Mouse (Mus musculus): ENCODE measurements at regions not wholly inside any gene's neighbourhood (a gene's known extent, or its start where the extent isn't known, plus 50 kb on each side); places are given as distances from the start of the nearest gene placed in this dataset.

DNA sequence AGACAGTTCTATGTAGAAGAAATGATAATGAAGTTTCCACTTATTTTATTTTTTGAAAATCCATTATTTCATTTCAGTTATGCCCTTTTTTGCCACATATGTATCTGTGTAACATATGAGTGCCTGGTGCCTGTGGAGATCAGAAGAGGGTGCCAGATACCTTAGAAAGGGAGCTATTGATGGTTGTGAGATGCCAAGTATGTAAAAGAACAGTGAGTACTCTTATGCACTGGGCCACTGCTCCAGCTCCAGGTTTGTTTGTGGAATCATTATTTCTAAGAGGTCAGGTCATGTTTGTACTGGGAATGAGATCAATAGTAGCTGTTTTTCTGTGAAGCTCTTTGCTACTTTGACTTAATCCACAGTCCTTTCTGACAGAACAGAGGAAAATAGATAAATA is 68.1 kb downstream of the Cenpw start:
- DNase-seq (ENCODE audit: low spot score in 2 of 2), result no peak

DNA sequence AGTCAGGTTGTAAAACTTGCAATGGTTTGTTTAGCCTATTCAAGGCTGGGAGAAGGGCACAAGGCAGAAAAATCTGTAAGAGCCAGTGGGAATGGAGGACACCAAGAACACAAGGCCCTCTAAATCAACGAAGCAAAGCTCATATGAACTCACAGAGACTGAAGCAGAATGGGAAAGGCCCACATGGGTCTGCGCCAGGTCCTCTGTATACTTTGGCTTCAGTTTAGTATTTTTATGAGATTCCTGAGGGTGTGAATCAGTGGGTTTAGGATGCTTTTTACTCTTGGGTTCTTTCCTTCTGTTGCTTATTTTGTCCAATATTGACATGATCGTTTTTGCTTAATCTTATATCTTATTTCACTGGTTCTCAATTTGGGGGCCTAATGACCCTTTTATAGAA is 90.0 kb downstream of the Cenpw start:
- DNase-seq (ENCODE audit: low spot score in 2 of 2), result no peak

DNA sequence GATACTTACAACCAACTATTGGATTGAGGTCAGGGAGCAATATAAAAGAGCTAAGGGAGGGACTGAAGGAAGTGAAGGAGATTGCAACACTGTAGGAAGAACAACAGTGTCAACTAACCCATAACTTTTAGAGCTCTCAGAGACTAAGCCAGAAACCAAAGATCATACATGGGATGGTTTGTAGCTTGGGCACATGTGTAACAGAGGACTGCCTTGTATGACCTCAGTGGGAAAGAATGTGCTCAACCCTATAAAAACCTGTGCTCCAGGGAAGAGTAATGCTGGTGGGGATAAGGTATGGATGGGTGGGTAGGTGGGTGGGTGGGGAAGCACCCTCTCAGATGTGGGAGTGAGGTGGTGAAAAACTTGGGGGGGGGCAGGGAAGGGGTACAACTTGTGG is 97.9 kb downstream of the Cenpw start:
- no peak for DNase-seq (ENCODE audit: low spot score in 2 of 2)

DNA sequence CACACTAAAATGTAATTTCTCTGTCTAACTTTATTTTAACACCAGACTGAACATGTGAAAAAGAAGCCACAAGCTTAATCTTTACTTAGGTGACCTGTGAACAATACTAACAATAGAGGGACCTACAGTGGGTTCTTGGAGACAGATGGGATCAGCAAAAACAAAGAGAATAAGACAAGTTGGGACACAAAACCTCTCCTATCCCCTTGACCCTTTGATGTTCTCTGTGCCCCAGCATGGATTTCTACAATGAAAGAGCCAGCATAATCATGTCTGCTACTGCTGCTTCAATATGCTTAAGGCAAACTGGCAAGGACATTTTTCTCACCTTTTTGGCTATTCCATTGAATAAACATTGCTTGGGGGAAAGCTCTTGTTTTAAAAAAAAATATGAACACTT is 105.8 kb downstream of the Cenpw start:
- DNase-seq (ENCODE audit: low spot score in 2 of 2), result no peak

DNA sequence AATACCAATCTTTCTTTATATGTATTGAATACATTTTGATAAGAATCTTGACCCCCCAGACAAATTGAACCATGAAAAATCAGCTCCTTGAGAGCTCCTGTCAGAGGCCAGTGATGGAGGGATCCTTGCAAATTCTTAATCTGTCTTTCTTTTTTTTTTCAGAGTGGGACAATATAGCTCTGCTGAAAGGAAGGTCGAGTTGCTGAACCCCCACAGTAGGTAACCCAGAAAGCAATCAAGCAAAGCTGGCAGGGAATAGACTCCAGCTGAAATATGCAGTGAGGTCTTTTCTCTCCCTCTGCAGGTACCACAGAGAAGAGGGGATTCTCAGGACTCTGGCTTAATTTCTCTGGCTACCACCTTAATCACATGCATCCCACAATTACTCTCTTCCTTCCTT is 108.8 kb downstream of the Cenpw start:
- no peak for DNase-seq (ENCODE audit: low spot score in 2 of 2)

DNA sequence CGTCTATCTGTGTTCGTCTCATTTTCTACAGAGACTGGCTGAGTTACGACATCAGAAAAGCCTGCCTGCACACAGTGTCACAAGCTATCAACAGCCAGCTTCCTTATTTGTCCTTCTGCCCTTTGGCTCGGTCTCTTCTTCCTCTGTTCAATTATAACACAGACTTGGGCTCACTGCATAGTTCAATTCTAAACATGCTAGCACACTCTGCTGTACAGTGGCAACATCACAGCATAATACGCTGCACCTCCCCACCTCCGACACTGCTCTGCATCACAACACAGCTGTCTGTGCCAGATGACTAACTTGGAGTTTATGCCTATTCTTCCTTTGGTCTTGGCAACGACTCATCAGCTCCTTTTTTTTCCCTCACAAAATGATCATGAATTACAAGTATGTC is 111.0 kb downstream of the Cenpw start:
- peak; percentile 7 to 17 for DNase-seq (ENCODE audit: low spot score in 2 of 2)

DNA sequence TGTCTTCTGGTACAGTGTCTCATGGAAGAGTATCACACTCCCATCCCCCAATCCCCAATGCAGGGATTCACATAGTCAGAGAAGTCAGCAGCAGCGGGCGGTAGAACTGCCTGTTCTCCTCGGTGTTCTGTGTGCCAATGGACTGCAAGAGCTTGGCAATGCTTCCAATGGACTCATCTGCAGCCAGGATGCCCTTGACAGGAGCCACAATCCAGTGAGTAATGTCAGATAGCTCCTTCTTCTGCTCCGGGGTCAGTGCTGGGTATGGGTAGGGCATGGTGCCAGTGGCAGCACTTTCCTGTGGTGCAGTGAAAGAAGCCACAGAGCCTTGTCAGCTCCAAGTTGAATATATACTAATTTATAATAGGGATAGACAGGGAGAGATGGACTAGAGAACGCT is 115.3 kb downstream of the Cenpw start:
- DNase-seq (ENCODE audit: low spot score in 2 of 2), result no peak

DNA sequence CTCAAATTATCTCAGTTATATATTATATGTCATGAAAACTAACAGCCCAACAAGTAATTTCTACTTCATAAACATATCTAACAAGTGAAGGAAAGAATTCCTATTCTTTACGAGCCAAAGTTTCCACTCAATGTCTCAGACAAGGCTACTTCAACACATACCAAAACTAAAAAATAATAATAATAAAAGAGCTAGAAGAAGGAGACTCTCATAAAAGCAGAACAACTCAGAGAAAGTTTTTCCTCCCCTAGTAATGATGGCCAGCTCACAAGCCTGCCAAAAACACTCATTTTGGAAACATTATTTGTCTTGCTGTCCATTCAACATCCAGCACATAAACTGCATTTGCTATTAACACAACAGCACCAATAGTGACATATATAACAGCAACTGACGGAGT is 133.7 kb downstream of the Cenpw start:
- DNase-seq (ENCODE audit: low spot score in 2 of 2), result no peak

DNA sequence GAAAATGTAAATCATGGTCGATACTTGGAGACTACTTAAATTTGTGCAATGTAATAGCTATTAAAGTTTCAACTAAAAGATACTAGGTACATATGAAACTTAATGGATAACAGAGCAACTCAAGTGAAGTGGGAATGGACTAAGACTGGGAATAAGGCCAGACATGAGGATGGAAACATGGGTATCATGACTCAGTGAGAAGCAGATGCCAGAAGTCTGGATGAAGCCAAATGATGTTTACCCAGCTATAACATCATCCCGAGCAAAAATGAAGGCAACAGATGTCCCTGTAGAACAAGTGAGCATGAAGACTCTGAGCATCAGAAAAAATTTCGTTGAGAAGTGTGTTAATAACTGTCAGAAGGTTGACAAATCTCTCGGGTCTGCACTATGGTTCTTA is 169.7 kb downstream of the Cenpw start:
- DNase-seq (ENCODE audit: low spot score in 2 of 2), result no peak

DNA sequence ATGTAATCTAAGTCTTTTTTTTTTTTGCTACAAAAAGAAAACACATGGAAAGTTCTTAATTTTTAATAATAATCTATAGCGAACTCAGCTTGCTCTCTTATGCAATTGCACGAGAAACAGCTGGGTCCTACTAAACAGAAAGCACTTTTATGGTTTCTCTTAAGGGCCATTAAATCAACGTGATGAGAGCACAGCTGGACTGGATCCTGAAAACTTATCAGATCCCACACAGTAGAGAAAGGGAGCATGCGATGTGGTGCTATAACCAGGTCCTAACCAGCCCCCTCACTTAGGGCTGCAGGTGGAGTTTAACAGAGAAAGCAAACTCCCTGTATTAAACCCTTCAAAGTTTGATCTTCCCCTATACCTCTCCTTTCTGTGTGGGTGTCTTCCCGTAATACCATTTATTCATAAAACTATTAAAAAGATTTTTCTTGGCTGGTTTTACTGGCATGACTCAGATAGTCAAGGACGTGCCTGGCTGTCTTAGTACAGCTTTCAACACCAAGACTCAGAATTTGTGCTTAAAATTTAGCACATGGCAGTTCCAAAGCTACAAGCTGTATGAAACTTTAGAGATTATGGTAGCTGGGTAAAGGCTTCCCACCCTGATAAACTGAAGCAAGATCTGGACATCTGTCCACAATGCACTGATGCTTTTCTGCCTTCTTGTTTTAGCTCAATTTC is 197.3 kb downstream of the Cenpw start:
- DNase-seq (ENCODE audit: low spot score in 2 of 2), result no peak

DNA sequence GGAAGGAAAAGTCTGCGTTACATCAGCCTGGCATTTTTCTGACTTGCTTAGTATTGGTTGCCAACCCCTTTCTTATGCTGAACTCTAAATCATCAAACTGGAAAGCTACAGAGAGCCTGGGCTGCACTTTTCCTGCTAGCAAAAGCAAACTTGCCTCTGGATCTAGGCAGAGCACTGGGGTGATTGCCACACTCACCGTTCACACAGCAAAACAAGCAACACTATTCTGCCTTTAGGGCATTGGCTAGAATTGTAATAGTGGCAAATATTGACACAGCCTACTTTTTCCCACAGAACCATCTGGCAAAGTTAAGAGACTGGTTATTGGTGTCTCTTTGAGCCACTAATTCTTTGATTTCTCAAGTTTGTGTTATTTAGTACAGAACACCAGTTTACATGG is 199.5 kb downstream of the Cenpw start:
- no peak for DNase-seq (ENCODE audit: low spot score in 2 of 2)

DNA sequence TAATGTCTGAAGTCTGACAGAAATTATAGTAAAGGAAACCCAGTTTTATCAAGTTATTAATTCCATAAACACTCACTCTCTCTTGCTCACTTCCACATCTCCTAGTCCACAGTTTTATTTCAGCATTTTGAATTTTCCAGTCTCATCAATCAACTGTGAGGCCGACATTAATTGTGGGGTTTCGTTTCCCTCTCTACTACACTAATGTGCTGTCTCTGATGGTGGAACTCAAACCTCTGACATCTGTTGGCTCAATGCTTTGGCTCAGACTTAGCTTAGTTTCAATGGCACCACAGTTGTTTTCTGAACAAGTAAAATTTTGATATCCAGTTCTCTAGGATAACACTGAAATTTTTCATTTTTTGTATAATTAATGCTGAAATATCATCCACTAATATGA is 218.8 kb downstream of the Cenpw start:
- no peak for DNase-seq (ENCODE audit: low spot score in 2 of 2)
